Mouse (Mus musculus) spleen, adult 2 months (tissue): ENCODE measurements around the gene Dennd4b.

Source experiments
- CTCF ChIP-seq: fragments of 200-500 bp; IDR thresholded peaks from 2 replicates; pipeline ENCODE4 v1.5.1; 2011; ENCODE audit warnings: mild to moderate bottlenecking, inconsistent platforms; ENCODE audit not compliant: insufficient read depth, insufficient read length, insufficient replicate concordance; ENCODE audit errors: extremely low read depth
- POLR2A ChIP-seq: fragments of 200-500 bp; IDR thresholded peaks from 2 replicates; pipeline ENCODE4 v1.6.1; 2011; ENCODE audit warnings: low read depth, low read length, inconsistent platforms

GRCm38 (mm10) chr3:90291982-90292344, 27.0 kb downstream of the Dennd4b start:
- TF ChIP-seq CTCF: no peak
- TF ChIP-seq POLR2A: no peak
